Mouse (Mus musculus) liver, postnatal 0 days (tissue): Measurements from ENCODE around the gene Smndc1.

Experiments
- CTCF ChIP-seq: sonication (generic); IDR thresholded peaks from 2 replicates; pipeline ENCODE4 v1.5.1; 2016; ENCODE audit warnings: antibody characterized with exemption, low read depth
- EP300 ChIP-seq: IDR thresholded peaks from 2 replicates; pipeline ENCODE4 v1.6.1; 2016; ENCODE audit warnings: antibody characterized with exemption, low read depth, mild to moderate bottlenecking

GRCm38 (mm10) chr19:53422358-53423308, 32.3 kb upstream of the Smndc1 start:
- no peak; the same call in 1 of the 2 replicates for TF ChIP-seq CTCF
- TF ChIP-seq EP300 = no peak
